Mouse (Mus musculus): ENCODE data around the gene Reps1. TPM values are rescaled to one million over a fixed set of nuclear protein-coding genes. Genes with fewer than 3 reads are reported as not detected.

The Reps1 gene
- polyA plus RNA-seq, 1 experiment from 2014 or later = 18.5 TPM

DNA sequence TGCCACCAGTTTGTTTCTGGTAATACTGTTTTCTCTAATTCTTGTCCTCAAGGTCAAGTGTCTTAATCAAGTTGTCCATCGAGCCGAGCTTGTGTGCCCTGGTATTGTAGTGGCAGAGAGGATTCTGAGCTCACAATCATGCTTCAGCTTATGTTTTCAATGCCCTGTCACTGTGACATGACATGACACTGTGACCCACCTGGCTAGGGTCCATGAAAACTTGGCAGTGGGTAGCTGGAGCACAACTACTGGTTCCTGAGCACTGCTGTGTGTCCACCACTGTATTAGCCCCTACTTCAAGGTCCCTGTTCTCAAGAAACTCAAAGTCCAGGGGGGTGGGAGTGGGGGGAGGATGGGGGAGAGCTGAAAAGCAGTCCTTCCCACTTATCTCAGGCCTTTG, 85.7 kb downstream of the Reps1 start:
- 81% methylated on average over 2 of the region's 2 CpGs for WGBS

GRCm38 (mm10) chr10:18142231-18142630, 86.6 kb downstream of the Reps1 start:
- H3K4me2 ChIP-seq (ENCODE audit: low read length) = no peak overlapping the region
- H3K4me3 ChIP-seq (ENCODE audit: low read depth, low read length) = no peak overlapping the region
- H3K4me1 ChIP-seq (ENCODE audit: control insufficient read depth, insufficient read depth, low read length) = no peaks in the 10 kb centered on the region
- no peaks in the 10 kb centered on the region for H3K36me3 ChIP-seq (ENCODE audit: control insufficient read depth, insufficient read depth, low read length)
- WGBS = 90% methylated on average over 6 of the region's 6 CpGs
- no peaks in the 10 kb centered on the region for H3K9me3 ChIP-seq (replicated peaks; ENCODE audit: control insufficient read depth, low read length)
- no peak overlapping the region for H3K9ac ChIP-seq (ENCODE audit: low read length)
- no peaks in the 10 kb centered on the region for H3K27me3 ChIP-seq (replicated peaks; ENCODE audit: control insufficient read depth, insufficient read depth, low read length)
- no peak for DNase-seq (ENCODE audit: low spot score)
- no peak overlapping the region for H3K27ac ChIP-seq (ENCODE audit: low read depth, low read length)
- no peak for ATAC-seq

More for the DNA sequence above, 85.7 kb downstream of the Reps1 start:
- H3K27me3 ChIP-seq (replicated peaks; ENCODE audit: control insufficient read depth, insufficient read depth, low read length) = no peaks in the 10 kb centered on the region
- no peak overlapping the region for H3K9ac ChIP-seq (ENCODE audit: low read length)
- no peak overlapping the region for H3K4me2 ChIP-seq (ENCODE audit: low read length)
- no peaks in the 10 kb centered on the region for H3K36me3 ChIP-seq (ENCODE audit: control insufficient read depth, insufficient read depth, low read length)
- H3K4me1 ChIP-seq (ENCODE audit: control insufficient read depth, insufficient read depth, low read length) = no peaks in the 10 kb centered on the region
- H3K9me3 ChIP-seq (replicated peaks; ENCODE audit: control insufficient read depth, low read length) = no peaks in the 10 kb centered on the region
- ATAC-seq = no peak
- no peak for DNase-seq (ENCODE audit: low spot score)
- no peak overlapping the region for H3K4me3 ChIP-seq (ENCODE audit: low read depth, low read length)
- H3K27ac ChIP-seq (ENCODE audit: low read depth, low read length) = no peak overlapping the region

DNA sequence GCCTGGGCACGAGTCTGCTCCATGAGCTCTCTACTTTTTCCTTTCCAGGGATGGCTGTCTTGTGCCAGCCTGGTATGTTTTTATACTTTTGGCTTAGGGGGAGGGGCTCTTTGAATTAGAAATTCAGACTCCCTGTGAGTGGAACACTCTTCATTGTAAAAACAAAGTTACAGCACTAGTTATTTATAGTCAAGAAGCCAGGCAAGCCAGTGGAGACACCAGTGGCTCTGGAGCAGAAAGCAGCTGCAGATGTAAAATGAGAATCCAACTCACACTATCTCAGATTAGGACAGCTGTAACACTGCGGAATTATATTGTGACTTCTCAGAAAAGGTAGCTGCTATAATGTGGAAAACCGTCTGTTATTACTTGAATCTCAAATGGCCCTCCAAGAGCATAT, 91.6 kb downstream of the Reps1 start:
- DNase-seq (ENCODE audit: low spot score) (no peak), ATAC-seq (no peak)
- 79% methylated on average over 3 of the region's 3 CpGs for WGBS
- no peaks in the 10 kb centered on the region for H3K36me3 ChIP-seq (ENCODE audit: control insufficient read depth, insufficient read depth, low read length)
- H3K27me3 ChIP-seq (replicated peaks; ENCODE audit: control insufficient read depth, insufficient read depth, low read length) = no peaks in the 10 kb centered on the region
- H3K27ac ChIP-seq (ENCODE audit: low read depth, low read length) = no peak overlapping the region
- no peak overlapping the region for H3K9ac ChIP-seq (ENCODE audit: low read length)
- H3K4me1 ChIP-seq (ENCODE audit: control insufficient read depth, insufficient read depth, low read length) = no peaks in the 10 kb centered on the region
- no peaks in the 10 kb centered on the region for H3K9me3 ChIP-seq (replicated peaks; ENCODE audit: control insufficient read depth, low read length)
- no peak overlapping the region for H3K4me2 ChIP-seq (ENCODE audit: low read length)
- H3K4me3 ChIP-seq (ENCODE audit: low read depth, low read length) = no peak overlapping the region

GRCm38 (mm10) chr10:18162435-18162971, 106.8 kb downstream of the Reps1 start:
- Histone ChIP-seq H3K9ac (ENCODE audit: low read length) (no peak overlapping the region), H3K9me3 (replicated peaks; ENCODE audit: control insufficient read depth, low read length) (no peaks in the 10 kb centered on the region), H3K27ac (ENCODE audit: low read depth, low read length) (no peak overlapping the region), H3K36me3 (ENCODE audit: control insufficient read depth, insufficient read depth, low read length) (no peaks in the 10 kb centered on the region), H3K4me2 (ENCODE audit: low read length) (no peak overlapping the region), H3K4me3 (ENCODE audit: low read depth, low read length) (no peak overlapping the region), H3K4me1 (ENCODE audit: control insufficient read depth, insufficient read depth, low read length) (no peaks in the 10 kb centered on the region), H3K27me3 (replicated peaks; ENCODE audit: control insufficient read depth, insufficient read depth, low read length) (no peaks in the 10 kb centered on the region)
- no peak for DNase-seq (ENCODE audit: low spot score)
- 88% methylated on average over 7 of the region's 7 CpGs for WGBS
- no peak for ATAC-seq

Other genes with a start within 250 kb of the Reps1 start
- gene Heca, start 107.8 kb upstream of the Reps1 start, polyA plus RNA-seq (2014; fragmentation: Nextera tagmentation; extraction: Ambion mirVana) = 7.1 and 7.2 TPM in 2 replicates
- 235 and 270 TPM in 2 replicates for gene Abracl, start 32.6 kb upstream of the Reps1 start, polyA plus RNA-seq (2014; fragmentation: Nextera tagmentation; extraction: Ambion mirVana)
- gene Ect2l, start 155.0 kb downstream of the Reps1 start, polyA plus RNA-seq (2014; fragmentation: Nextera tagmentation; extraction: Ambion mirVana) = 0.27 TPM in 1 of 2 replicates, not detected in the other
- gene Ccdc28a, start 179.1 kb downstream of the Reps1 start, polyA plus RNA-seq (2014; fragmentation: Nextera tagmentation; extraction: Ambion mirVana) = 8.9 and 10.3 TPM in 2 replicates

Data from forebrain, embryonic 14.5 days (tissue).